Mouse (Mus musculus): ENCODE data around the gene Map3k1.

DNA sequence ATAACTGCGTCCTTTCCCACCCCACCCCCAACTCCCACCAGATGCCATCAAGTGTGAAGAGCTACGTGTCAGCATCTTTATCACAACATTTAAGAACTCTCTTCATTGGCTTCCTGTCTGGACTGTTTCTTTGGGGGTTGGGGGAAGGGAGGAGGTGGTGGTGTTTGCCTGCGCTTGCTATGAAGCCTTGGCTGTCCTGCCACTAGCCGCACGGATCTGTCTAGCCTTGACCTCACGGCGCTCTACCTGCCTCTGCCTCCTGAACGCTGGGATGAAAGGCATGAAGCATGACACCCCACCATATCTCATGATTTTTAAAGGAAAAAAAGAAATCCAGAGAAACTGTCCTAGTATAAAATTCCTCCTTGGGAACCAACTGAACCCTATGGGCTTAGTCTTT is 27.0 kb upstream of the Map3k1 start:
- TF ChIP-seq CTCF (IDR thresholded peaks at IDR 0.05; ENCODE audit: low read depth, low read length) (no peak), POLR2A (IDR thresholded peaks at IDR 0.05; ENCODE audit: borderline replicate concordance, low read depth, low read length) (no peak)

All from bone marrow macrophage, adult 2 months (primary cell).